Mouse (Mus musculus) midbrain, embryonic 15.5 days (tissue): ENCODE measurements around the gene Gdap1l1. TPM values are rescaled to one million over a fixed set of nuclear protein-coding genes. Genes with fewer than 3 reads are reported as not detected.

Source experiments
- ATAC-seq: fragments of 200-750 bp; cut with Nextera tagmentation; replicated peaks from 2 replicates; pipeline ENCODE4 v1.8.0; 2017; ENCODE audit warnings: moderate TSS enrichment
- H3K27ac ChIP-seq: fragments of 300-500 bp; sonication (generic); 2 replicates; pipeline ENCODE4 v1.5.1; 2015; ENCODE audit warnings: mild to moderate bottlenecking, inconsistent platforms
- H3K27me3 ChIP-seq: fragments of 300-500 bp; sonication (generic); replicated peaks from 2 replicates; pipeline ENCODE4 v1.6.1; 2015; ENCODE audit warnings: inconsistent platforms
- H3K36me3 ChIP-seq: fragments of 300-500 bp; sonication (generic); replicated peaks from 2 replicates; pipeline ENCODE4 v1.6.1; 2015; ENCODE audit warnings: inconsistent platforms
- H3K4me1 ChIP-seq: fragments of 300-500 bp; sonication (generic); 2 replicates; pipeline ENCODE4 v1.6.1; 2015; ENCODE audit warnings: inconsistent platforms
- H3K4me2 ChIP-seq: fragments of 300-500 bp; sonication (generic); 2 replicates; pipeline ENCODE4 v1.6.1; 2015; ENCODE audit warnings: inconsistent platforms, mild to moderate bottlenecking, moderate library complexity
- H3K4me3 ChIP-seq: fragments of 300-500 bp; sonication (generic); 2 replicates; pipeline ENCODE4 v1.5.1; 2015; ENCODE audit warnings: mild to moderate bottlenecking, inconsistent platforms
- H3K9ac ChIP-seq: fragments of 300-500 bp; sonication (generic); 2 replicates; pipeline ENCODE4 v1.6.1; 2015; ENCODE audit warnings: mild to moderate bottlenecking, inconsistent platforms
- H3K9me3 ChIP-seq: fragments of 300-500 bp; sonication (generic); 2 replicates; pipeline ENCODE4 v1.6.1; 2016; ENCODE audit warnings: inconsistent platforms
- WGBS: fragments of 180-500 bp; shearing (Covaris S2); methylation state at CpG from one replicate; pipeline ENCODE4 v1.1.7; 2015; ENCODE audit warnings: mixed read lengths; 5-methylcytosine and 5-hydroxymethylcytosine counted together
- polyA plus RNA-seq: library from polyadenylated mRNA; unstranded; fragments of >200 nt; fragmentation: Nextera tagmentation; extraction: Ambion mirVana; gene quantifications from 2 replicates; pipeline ENCODE4 v1.2.1, GENCODE M21; 2015

Gene Gdap1l1
- polyA plus RNA-seq, 1 experiment from 2014 or later, result 145 TPM

DNA sequence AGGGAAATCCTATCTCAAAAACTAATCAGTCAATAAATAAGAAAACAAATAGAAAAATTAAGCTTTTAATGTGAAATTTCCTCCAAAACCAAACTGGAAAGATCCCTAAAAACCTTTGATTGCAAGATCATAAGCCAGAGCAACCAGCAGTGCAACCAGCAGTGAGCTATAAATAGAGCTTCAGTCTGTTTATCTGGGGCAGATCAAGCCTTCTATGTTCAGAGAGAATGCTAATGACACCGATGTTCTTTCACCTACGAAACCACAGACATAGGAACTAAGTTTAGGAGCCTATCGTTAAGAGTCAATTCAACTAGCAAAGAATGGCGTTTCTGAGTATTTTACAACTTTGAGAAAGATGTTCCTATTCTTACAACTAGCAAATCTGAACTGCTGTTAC, 26.4 kb upstream of the Gdap1l1 start:
- peaks cover 32% of the 10 kb centered on the region for H3K36me3 ChIP-seq
- H3K4me2 ChIP-seq, result no peak overlapping the region
- H3K27ac ChIP-seq, result no peak overlapping the region
- H3K27me3 ChIP-seq, result no peaks in the 10 kb centered on the region
- ATAC-seq, result no peak
- no peak overlapping the region for H3K9ac ChIP-seq
- no peaks in the 10 kb centered on the region for H3K9me3 ChIP-seq
- H3K4me1 ChIP-seq, result no peaks in the 10 kb centered on the region
- 94% methylated on average over 4 of the region's 4 CpGs for WGBS
- H3K4me3 ChIP-seq, result no peak overlapping the region

DNA sequence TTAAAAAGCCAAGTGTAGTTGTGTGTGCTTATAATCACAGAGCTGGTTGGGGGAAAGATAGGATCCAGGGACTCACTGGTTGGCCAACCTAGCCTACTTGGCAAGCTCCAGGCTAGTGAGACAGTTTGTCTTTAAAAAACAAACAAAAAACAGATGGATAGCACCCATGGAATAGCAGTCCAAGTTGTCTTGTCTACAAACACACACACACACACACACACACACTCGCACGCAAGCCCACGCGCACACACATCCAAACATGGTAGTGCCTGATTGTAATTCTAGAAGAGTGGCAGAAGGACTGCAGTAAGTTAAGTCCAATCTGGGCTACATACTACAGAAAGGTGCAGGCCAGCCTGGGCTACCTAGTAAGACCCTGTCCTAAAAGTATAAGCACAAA, 25.9 kb upstream of the Gdap1l1 start:
- ATAC-seq, result no peak
- H3K4me2 ChIP-seq, result no peak overlapping the region
- no peak overlapping the region for H3K27ac ChIP-seq
- 95% methylated on average over 4 of the region's 4 CpGs for WGBS
- no peaks in the 10 kb centered on the region for H3K9me3 ChIP-seq
- H3K36me3 ChIP-seq, result peaks cover 32% of the 10 kb centered on the region
- peaks cover 2% of the 10 kb centered on the region for H3K4me1 ChIP-seq
- no peak overlapping the region for H3K9ac ChIP-seq
- no peak overlapping the region for H3K4me3 ChIP-seq
- H3K27me3 ChIP-seq, result no peaks in the 10 kb centered on the region

DNA sequence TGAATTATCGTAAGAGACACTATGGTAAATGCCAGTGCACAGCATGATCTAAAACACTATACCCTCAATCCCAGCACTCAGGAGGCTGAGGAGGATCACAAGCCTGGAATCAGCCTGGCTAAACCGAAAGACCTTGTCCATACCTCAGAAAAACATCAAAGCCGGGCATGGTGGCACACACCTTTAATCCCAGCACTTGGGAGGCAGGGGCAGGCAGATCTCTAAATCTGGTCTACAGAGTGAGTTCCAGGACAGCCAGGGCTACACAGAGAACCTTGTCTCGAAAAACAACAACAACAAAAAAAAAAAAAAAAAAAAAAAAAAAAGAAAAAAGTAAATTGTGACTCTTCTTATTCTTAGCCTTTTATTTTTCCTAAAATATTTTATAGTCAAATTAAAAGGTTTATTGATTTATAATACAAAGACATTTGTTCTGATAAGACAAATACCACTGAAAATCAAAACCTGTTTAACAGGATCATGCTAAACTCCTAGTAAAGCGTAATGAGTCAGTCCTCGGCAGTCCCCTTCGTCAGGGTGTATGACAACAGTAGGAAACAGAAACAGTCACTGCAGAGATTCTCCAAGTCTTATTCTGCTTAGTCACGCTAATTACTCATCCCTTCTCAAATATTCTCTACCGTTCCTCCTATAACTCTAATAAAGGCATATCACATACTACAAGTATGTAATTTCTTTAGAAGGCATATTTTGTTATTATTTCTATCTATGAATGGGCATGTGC, 25.3 kb upstream of the Gdap1l1 start:
- 92% methylated on average over 9 of the region's 9 CpGs for WGBS
- peaks cover 32% of the 10 kb centered on the region for H3K36me3 ChIP-seq
- no peaks in the 10 kb centered on the region for H3K27me3 ChIP-seq
- ATAC-seq, result no peak
- H3K9ac ChIP-seq, result no peak overlapping the region
- H3K9me3 ChIP-seq, result no peaks in the 10 kb centered on the region
- no peak overlapping the region for H3K4me2 ChIP-seq
- peaks cover 8% of the 10 kb centered on the region for H3K4me1 ChIP-seq
- H3K27ac ChIP-seq, result no peak overlapping the region
- H3K4me3 ChIP-seq, result no peak overlapping the region

DNA sequence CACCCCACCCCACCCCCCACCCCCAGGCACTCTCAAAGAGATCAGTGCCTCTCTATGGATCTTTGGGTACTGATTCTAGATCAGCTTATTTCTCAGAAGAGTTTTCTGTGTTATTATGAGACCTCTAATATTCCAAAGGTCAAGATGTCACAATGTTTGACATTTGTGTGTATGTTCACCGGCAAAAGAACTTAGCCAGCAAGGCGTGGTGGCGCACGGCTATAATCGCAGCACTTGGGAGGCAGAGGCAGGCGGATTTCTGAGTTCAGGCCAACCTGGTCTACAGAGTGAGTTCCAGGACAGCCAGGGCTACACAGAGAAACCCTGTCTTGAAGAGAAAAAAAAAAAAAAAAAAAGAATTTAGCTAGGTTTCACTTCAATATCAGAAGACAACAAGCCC, 21.2 kb upstream of the Gdap1l1 start:
- no peak overlapping the region for H3K9ac ChIP-seq
- H3K9me3 ChIP-seq, result no peaks in the 10 kb centered on the region
- 94% methylated on average over 6 of the region's 6 CpGs for WGBS
- no peaks in the 10 kb centered on the region for H3K27me3 ChIP-seq
- no peak for ATAC-seq
- H3K36me3 ChIP-seq, result 0 out of 2 replicates have a peak, but pooled peaks cover 5% of the 10 kb centered on the region
- no peak overlapping the region for H3K4me3 ChIP-seq
- peaks cover 34% of the 10 kb centered on the region for H3K4me1 ChIP-seq
- H3K27ac ChIP-seq, result no peak overlapping the region
- no peak overlapping the region for H3K4me2 ChIP-seq

DNA sequence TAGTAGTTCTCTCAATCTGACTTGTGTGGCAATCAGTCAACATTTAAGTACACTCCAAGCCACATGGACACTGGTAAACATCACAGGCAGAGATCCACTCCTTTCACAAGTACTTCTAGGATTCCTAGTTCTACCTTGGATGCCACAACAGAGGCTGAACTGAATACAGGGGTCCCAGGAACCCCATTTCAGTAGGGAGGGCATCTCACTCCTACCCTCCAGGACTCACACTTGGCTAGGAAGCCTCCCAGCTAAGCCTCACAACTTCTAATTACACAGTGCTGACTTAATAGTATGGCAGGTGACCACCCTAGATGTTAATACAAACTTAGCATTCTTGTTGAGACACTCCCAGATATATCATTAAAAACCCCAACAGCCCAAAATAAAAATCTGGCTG, 20.4 kb upstream of the Gdap1l1 start:
- no peak for ATAC-seq
- Histone ChIP-seq H3K36me3 (0 out of 2 replicates have a peak, but pooled peaks cover 5% of the 10 kb centered on the region), H3K4me2 (peak overlapping the region; percentile 72), H3K27me3 (no peaks in the 10 kb centered on the region), H3K27ac (no peak overlapping the region), H3K9me3 (no peaks in the 10 kb centered on the region), H3K4me1 (peaks cover 34% of the 10 kb centered on the region), H3K9ac (no peak overlapping the region), H3K4me3 (0 out of 2 replicates have a peak overlapping the region, but pooled peaks have one; percentile 100)

DNA sequence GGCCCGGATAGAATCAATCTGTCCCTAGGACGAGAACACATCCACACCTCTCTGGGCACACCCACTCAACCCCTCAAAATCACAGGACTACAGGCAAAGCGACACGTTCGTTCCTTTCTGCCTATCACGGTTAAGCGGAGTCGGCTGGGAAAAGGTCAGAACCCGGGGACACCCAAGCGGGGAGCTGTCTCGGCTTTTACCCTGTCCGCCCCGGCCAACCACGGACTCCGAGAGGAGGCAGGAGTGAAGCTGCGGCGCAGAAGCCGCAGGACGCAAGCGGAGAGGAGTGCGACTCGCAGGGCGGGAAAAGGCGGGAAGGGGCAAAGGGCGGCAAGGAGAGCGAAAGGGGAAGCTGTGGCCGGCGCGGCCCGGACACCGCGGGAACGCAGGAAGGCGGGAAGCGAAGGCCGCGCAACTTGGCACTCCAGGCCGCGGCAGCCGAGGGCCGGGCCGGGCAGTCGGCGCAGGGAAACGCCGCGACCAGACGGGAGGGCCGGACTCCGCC, 19.4 kb upstream of the Gdap1l1 start:
- no peaks in the 10 kb centered on the region for H3K27me3 ChIP-seq
- 0 out of 2 replicates have a peak, but pooled peaks cover 2% of the 10 kb centered on the region for H3K36me3 ChIP-seq
- H3K9me3 ChIP-seq, result no peaks in the 10 kb centered on the region
- under 1% methylated on average over 50 of the region's 50 CpGs for WGBS
- peaks cover 34% of the 10 kb centered on the region for H3K4me1 ChIP-seq
- peak; percentile 66 for ATAC-seq
- peak overlapping the region; percentile 100 for H3K4me3 ChIP-seq
- peak overlapping the region; percentile 72 for H3K4me2 ChIP-seq
- peak overlapping the region; percentile 77 for H3K27ac ChIP-seq
- peak overlapping the region; percentile 85 for H3K9ac ChIP-seq

DNA sequence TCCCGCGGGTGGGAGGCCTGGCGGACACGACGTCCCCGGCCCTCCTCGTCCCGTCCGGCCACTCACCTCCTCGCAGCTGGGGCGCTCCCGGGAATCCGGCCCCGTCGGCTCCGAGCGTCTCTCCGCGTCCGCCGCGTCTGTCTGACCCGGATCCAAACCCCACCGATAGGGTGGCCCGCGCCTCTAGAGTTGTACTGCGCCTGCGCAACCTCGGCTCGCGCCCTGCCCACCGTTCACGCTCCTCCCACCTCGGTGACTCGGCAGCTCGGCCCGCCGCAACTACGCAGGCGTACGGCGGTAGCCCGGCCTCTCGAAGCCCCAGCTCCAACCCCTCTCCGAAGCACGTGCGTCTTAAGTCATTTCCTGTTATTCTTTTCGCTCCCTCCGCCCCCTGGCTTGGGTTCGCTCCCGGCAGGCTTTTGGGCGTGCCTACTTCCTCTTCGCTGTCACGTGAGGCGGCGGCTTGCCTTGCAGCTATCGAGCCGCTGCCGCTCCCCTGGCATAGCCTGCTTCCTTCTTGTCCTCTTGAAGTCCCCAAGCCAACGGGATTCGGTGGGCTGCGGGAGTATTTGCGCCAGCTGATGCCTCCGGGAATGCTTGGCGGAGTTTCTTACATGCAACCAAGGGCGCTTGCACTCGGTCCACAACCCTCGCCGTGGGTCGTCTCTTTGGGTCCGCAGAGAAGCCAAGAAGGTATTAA, 18.8 kb upstream of the Gdap1l1 start:
- Histone ChIP-seq H3K36me3 (0 out of 2 replicates have a peak, but pooled peaks cover 2% of the 10 kb centered on the region), H3K4me3 (peak overlapping the region; percentile 100), H3K27ac (peak overlapping the region; percentile 87), H3K9me3 (no peaks in the 10 kb centered on the region), H3K9ac (peak overlapping the region; percentile 90), H3K4me2 (peak overlapping the region; percentile 84), H3K4me1 (peaks cover 34% of the 10 kb centered on the region), H3K27me3 (no peaks in the 10 kb centered on the region)
- peak; percentile 99 for ATAC-seq
- under 1% methylated on average over 70 of the region's 71 CpGs for WGBS

DNA sequence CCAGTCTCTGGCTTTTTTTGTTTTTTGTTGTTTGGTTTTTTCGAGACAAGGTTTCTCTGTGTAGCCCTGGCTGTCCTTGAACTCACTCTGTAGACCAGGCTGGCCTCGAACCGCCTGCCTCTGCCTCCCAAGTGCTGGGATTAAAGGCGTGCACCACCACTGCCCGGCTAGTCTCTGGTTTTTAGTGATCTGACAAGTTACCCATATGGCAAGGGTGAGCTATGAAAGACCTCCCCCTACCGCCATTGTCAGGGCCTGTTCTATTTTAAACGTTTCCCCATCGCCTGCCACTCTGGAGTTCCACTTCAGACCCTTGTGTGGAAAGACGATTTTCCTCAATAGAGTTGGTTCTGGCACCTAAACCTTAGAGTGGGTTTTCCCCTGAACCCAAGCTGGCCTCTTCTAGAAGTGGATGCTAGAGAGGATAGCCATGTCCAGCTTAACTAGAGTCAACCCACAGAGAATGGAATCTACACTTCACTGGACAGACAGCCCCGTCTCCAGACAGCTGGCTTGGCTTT, 17.9 kb upstream of the Gdap1l1 start:
- peak overlapping the region; percentile 87; the same call in 1 of the 2 replicates for H3K27ac ChIP-seq
- H3K4me1 ChIP-seq, result peaks cover 34% of the 10 kb centered on the region
- WGBS, result 40% methylated on average over 10 of the region's 10 CpGs
- 0 out of 2 replicates have a peak, but pooled peaks cover 2% of the 10 kb centered on the region for H3K36me3 ChIP-seq
- no peaks in the 10 kb centered on the region for H3K27me3 ChIP-seq
- no peaks in the 10 kb centered on the region for H3K9me3 ChIP-seq
- H3K4me2 ChIP-seq, result peak overlapping the region; percentile 84
- peak overlapping the region; percentile 90 for H3K9ac ChIP-seq
- ATAC-seq, result no peak
- peak overlapping the region; percentile 100 for H3K4me3 ChIP-seq

DNA sequence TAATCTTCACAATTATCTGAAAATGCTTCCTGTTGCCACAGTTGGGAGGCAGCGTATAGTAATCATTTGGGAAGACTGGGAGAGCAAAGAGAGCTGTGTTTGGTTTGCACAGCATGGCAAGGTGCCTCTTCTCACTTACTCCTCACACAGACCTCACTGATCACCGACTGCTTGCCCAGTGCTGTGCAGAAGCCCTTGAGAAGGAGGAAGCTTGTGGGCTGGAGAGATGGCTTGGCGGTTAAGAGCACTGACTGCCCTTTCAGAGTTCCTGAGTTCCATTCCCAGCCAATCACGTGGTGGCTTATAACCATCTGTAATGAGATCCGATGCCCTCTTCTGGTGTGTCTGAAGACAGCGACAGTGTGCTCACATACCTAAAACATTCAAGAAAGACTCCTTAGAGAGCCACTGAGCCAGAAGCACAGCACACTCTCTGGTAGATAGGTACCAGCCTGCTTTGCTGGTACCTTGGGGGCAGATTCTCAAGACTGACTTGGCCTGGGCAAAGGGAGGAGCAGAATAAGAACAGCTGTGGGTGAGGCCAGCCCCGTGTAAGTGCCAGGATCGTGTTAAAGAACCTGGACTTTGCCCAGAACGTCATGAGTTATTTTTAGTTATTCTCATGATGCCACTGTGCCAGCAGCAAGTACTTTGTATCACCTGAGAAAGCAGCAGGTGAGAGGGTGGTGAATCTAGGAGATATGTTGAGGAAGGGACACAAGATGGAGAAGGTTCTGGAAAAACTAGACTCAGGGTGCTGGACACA, 15.2 kb upstream of the Gdap1l1 start:
- Histone ChIP-seq H3K4me3 (no peak overlapping the region), H3K27ac (no peak overlapping the region), H3K4me2 (no peak overlapping the region), H3K9ac (no peak overlapping the region), H3K27me3 (no peaks in the 10 kb centered on the region), H3K4me1 (peaks cover 25% of the 10 kb centered on the region), H3K9me3 (no peaks in the 10 kb centered on the region), H3K36me3 (0 out of 2 replicates have a peak, but pooled peaks cover 2% of the 10 kb centered on the region)
- WGBS, result 88% methylated on average over 9 of the region's 9 CpGs
- ATAC-seq, result no peak

DNA sequence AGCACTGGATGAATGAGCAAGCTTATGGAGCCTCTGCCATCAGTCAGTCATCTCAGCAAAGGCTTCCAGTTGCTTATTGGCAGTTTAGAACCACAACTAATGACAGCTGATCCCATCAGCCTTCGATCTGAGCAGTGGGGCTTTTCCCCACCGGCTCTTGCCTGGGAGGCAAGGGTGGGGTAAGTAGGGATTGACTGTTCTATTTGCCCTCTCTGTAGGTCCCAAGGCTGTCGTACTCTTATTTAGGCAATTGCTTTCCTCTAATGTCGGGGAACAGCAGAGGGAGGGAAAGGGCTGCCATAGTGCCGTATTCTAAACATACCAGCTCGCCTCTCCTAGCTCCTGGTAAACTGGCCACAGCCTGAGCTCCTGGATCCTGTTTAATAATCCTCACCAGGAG, 13.7 kb upstream of the Gdap1l1 start, which contains the start of gene Oser1:
TSS of gene Oser1 (minus strand) at position 101 of the 400 bp plus-strand sequence.
- Histone ChIP-seq H3K27me3 (no peaks in the 10 kb centered on the region), H3K36me3 (0 out of 2 replicates have a peak, but pooled peaks cover 2% of the 10 kb centered on the region), H3K9ac (no peak within 1 kb of the TSS), H3K27ac (no peak within 1 kb of the TSS), H3K4me3 (no peak within 1 kb of the TSS), H3K9me3 (no peaks in the 10 kb centered on the region), H3K4me1 (peaks cover 18% of the 10 kb centered on the region), H3K4me2 (no peak within 1 kb of the TSS)
- ATAC-seq, result no peak
- whole genome bisulfite sequencing, result 85% methylated on average over 6 of the region's 6 CpGs

DNA sequence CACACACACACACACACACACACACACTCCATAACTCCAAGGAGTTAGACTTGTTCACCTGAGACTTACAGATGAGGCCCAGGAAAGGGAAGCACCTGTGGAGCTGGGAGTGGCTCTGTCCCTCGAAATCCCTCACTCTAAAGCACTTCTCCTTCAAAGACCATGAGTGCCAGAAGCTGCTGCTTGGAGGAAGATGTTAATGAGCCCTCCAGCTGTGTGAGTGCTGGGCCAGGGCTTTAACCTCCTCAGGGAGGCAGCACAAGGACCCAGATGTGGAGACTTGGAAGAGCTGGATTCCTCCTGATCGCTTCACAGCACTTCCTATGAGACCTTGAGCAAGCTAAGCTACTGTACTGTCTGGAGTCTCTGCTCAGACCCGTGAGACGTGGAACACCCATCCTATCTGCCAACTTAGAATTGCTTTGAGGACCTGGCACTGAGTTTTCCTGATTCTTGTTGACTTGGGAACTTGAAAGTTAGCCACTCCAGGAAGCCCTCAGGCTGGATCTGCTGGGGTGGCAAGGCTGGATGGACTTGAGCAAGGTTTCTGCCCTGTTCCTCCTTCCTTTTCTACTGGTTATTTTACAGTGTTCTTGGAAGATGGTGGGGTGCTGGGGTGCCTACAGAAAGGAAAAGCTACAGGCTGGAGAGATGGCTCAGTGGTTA, 9.8 kb upstream of the Gdap1l1 start:
- no peaks in the 10 kb centered on the region for H3K4me1 ChIP-seq
- no peak overlapping the region for H3K4me2 ChIP-seq
- H3K36me3 ChIP-seq, result no peaks in the 10 kb centered on the region
- WGBS, result 67% methylated on average over 4 of the region's 4 CpGs
- H3K27me3 ChIP-seq, result no peaks in the 10 kb centered on the region
- H3K9me3 ChIP-seq, result no peaks in the 10 kb centered on the region
- no peak overlapping the region for H3K9ac ChIP-seq
- H3K4me3 ChIP-seq, result no peak overlapping the region
- no peak overlapping the region for H3K27ac ChIP-seq
- ATAC-seq, result no peak
